Mouse (Mus musculus) bone marrow macrophage, adult 2 months (primary cell): Measurements from ENCODE around the gene Grm4.

Source experiments
- CTCF ChIP-seq: IDR thresholded peaks from 2 replicates; pipeline ENCODE4 v1.5.1; 2012; ENCODE audit warnings: low read depth, mild to moderate bottlenecking, low read length, moderate library complexity
- POLR2A ChIP-seq: IDR thresholded peaks from 2 replicates; pipeline ENCODE4 v1.6.1; 2012; ENCODE audit warnings: mild to moderate bottlenecking, low read depth, low read length, borderline replicate concordance

- TF ChIP-seq CTCF (no peak), POLR2A (no peak)
These were observed 40.8 kb downstream of the Grm4 start for GRCm38 (mm10) chr17:27480143-27481103.
